Mouse (Mus musculus): ENCODE data around the gene Pabpc4l. TPM values are rescaled to one million over a fixed set of nuclear protein-coding genes. Genes with fewer than 3 reads are reported as not detected.
"Not testable (repeated sequence)": the region's sequence is repeated elsewhere in the genome, so short reads cannot be mapped to it uniquely, and the experiment has no call there.

Pabpc4l gene
- total RNA-seq (2022), result under 1 TPM in 3 of 4 experiments, not detected in 1; 0.08 to 0.29 (median 0.29) TPM

DNA sequence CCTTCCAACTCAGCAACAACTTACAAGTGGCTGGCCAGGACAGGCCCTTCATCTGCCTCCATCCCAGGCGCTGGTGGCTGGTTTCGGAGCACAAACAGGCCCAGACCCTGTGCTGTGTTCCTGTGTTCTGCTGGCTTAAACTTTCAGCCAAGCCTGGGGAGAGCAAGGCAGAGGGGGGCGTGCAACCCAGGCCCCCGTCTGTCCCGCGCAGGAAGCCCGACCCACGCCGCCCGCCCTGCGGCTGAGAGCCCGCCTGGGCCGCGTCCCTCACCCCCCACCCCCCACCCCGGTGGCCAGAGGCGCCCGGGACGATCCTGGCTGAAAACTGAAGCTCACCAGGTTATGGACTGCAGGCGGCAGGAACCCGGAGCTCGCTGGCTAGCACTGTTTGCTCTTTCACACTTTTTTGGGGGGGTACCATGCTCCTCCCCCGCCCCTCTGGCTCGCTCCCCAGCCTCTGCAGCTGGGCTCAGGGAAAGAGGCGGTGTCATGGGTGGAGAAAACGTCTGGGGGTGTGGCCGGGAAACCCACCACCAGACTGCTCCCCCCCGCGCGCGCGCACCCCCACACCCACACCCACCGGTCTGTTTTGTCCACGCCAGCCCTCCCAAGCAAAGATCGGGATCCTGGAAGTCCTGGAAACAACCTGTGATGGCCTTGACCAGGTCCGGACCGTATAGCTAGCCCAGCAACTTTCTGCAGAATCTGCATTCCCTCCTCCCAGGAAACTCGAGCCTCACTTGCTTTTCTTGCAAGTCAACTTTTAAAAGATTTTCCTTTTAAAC lies at the start of gene Pabpc4l:
Gene Pabpc4l (minus strand): TSS at position 739 of the 785 bp plus-strand sequence.
- peak in 1 of 2 experiments; percentile 13 for DNase-seq (ENCODE audit: low spot score in 2 of 2)

DNA sequence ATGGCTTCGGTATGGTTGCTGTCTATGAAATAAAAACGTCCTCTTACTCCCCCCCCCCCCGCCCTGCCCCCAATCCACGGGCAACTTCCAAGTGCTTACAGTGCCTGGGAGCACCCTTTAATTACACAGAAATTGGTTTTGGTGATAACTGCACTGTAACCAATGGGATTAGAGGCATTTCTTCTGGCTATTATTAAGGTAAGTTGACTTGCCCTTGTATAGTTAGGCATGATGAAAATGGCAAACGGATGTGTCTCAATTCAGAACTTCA lies 42.9 kb upstream of the Pabpc4l start:
- no peak for DNase-seq (ENCODE audit: low spot score in 2 of 2)

DNA sequence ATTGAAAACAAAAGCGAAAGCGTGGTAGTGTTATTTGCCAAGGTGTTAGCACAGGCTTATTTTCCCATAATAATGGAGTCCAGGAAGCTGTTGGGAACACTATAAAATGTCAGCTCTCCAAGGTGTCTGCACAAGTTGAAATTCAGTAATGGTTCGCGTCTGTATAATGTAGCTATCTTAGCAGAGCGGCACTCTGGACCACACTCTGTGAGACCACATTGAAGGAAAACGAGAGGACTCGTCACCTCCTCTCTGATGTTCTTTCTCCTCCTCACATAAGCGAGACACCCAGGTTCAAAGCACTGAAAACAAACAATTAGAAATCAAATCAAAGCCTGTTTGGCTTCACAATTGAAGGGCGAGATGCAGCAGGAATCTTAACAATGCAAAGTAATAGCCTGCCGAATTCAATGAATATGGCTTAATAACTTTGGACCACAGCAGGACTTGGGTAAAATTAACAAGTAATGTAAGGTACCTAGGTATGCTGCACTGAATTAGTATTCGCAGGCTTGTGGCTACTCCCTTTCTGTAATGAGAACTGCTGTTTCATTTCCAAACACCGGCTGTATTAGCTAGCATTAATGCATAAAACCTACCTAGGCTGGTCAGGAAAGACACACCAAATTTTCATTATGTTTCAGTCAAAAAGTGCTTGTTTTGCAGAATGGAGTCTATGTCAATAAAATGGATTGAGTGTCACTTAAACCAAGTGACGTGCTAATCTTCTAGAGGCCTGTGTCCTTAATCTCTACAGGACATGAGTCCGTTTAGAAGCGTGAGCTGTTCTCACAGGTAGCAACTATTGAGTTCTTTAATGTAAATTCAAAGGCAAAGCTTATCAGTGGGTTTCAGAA lies 42.3 kb upstream of the Pabpc4l start:
- no peak for DNase-seq (ENCODE audit: low spot score in 2 of 2)

DNA sequence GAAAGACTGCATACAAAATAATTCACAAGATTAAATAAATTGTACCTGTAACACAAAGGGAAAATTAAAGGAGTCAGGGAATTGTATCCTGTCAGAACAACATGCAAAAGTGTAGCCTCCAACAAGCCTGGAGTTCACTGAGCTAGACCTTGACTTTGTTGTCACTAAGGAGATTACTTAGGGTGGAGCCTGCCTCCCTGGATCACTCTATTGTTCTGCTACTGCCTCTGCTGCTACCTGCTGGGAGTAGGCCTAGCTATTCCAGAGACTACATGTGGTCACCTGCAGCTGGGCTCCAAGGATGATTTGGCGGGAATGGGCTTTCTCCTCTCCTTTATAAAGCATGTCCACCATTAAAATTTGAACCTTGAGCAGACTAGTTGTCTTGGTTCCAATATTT lies 38.1 kb upstream of the Pabpc4l start:
- DNase-seq (ENCODE audit: low spot score in 2 of 2), result not testable (repeated sequence)

DNA sequence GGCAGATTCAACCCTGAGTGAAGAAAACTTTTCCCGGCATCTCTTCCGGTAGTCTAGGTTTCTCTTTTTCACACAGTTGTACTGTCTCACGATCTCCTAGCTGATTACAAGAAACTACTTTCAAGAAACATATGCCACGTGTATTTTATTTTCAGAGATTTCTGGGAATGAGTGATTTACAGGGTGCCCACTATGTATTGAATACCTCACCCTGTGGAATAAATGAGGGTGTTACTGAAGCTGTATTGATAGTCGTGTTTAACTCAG lies 180 bp upstream of the Pabpc4l start:
- no peak for DNase-seq (ENCODE audit: low spot score in 2 of 2)

DNA sequence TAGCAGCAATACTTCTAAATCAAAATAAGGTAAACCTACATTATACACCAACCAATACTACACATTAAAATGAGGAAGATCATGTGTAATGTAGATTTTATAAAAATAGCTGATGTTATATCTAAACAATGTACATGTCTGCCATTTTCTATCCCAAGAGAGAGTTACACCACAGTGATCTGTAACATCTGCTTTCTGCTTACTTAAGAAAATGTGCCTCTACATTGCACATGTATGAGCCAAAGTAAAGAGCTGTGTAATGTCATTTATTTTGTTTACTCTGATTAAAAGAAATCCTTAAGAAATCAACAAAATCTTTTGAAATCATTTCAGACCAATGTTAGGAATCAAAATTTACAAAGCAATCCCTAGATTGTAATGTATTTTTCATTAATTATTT lies 16.6 kb downstream of the Pabpc4l start:
- DNase-seq (ENCODE audit: low spot score in 2 of 2), result no peak
